Mouse (Mus musculus) heart, embryonic 15.5 days (tissue): Measurements from ENCODE around the gene Gse1. TPM values are rescaled to one million over a fixed set of nuclear protein-coding genes. Genes with fewer than 3 reads are reported as not detected.
A peak's percentile ranks its signal among the peaks of the same experiment; 100 is the strongest.
"Not testable (repeated sequence)": the region's sequence is repeated elsewhere in the genome, so short reads cannot be mapped to it uniquely, and the experiment has no call there.

Experiments used
- ATAC-seq: fragments of 200-750 bp; cut with Nextera tagmentation; replicated peaks from 2 replicates; pipeline ENCODE4 v1.8.0; 2017; ENCODE audit warnings: low read depth, moderate TSS enrichment; ENCODE audit not compliant: insufficient number of reproducible peaks, insufficient read depth, low FRiP score
- H3K27ac ChIP-seq: fragments of 300-500 bp; sonication (generic); 2 replicates; pipeline ENCODE4 v1.5.1; 2015; ENCODE audit warnings: mild to moderate bottlenecking, inconsistent platforms
- H3K27me3 ChIP-seq: fragments of 300-500 bp; sonication (generic); 2 replicates; pipeline ENCODE4 v1.6.1; 2015; ENCODE audit warnings: inconsistent platforms
- H3K36me3 ChIP-seq: fragments of 300-500 bp; sonication (generic); 2 replicates; pipeline ENCODE4 v1.6.1; 2015; ENCODE audit warnings: mild to moderate bottlenecking, inconsistent platforms
- H3K4me1 ChIP-seq: fragments of 300-500 bp; sonication (generic); replicated peaks from 2 replicates; pipeline ENCODE4 v1.6.1; 2015; ENCODE audit warnings: inconsistent platforms
- H3K4me2 ChIP-seq: fragments of 300-500 bp; sonication (generic); 2 replicates; pipeline ENCODE4 v1.6.1; 2015; ENCODE audit warnings: inconsistent platforms, mild to moderate bottlenecking, moderate library complexity
- H3K4me3 ChIP-seq: fragments of 300-500 bp; sonication (generic); 2 replicates; pipeline ENCODE4 v1.5.1; 2015; ENCODE audit warnings: mild to moderate bottlenecking, inconsistent platforms
- H3K9ac ChIP-seq: fragments of 300-500 bp; sonication (generic); 2 replicates; pipeline ENCODE4 v1.6.1; 2015; ENCODE audit warnings: mild to moderate bottlenecking, inconsistent platforms
- H3K9me3 ChIP-seq: fragments of 300-500 bp; sonication (generic); replicated peaks from 2 replicates; pipeline ENCODE4 v1.6.1; 2016; ENCODE audit warnings: inconsistent platforms
- WGBS: fragments of 180-500 bp; shearing (Covaris S2); methylation state at CpG from one replicate; pipeline ENCODE4 v1.1.7; 2015; ENCODE audit warnings: mixed read lengths; 5-methylcytosine and 5-hydroxymethylcytosine counted together
- polyA plus RNA-seq: library from polyadenylated mRNA; unstranded; fragments of >200 nt; fragmentation: Nextera tagmentation; extraction: Ambion mirVana; gene quantifications from 2 replicates; pipeline ENCODE4 v1.2.1, GENCODE M21; 2015

Gse1 gene
- polyA plus RNA-seq, 1 experiment from 2014 or later: 8.9 TPM

GRCm38 (mm10) chr8:120356067-120356466, 127.8 kb downstream of the Gse1 start:
- Histone ChIP-seq H3K36me3 (no peaks in the 10 kb centered on the region), H3K27ac (no peak overlapping the region), H3K4me3 (no peak overlapping the region), H3K9ac (no peak overlapping the region), H3K27me3 (peaks cover 4% of the 10 kb centered on the region; the same call in 1 of the 2 replicates), H3K4me2 (no peak overlapping the region), H3K9me3 (no peaks in the 10 kb centered on the region), H3K4me1 (peaks cover 7% of the 10 kb centered on the region)
- WGBS: 83% methylated on average over 9 of the region's 9 CpGs
- no peak for ATAC-seq

DNA sequence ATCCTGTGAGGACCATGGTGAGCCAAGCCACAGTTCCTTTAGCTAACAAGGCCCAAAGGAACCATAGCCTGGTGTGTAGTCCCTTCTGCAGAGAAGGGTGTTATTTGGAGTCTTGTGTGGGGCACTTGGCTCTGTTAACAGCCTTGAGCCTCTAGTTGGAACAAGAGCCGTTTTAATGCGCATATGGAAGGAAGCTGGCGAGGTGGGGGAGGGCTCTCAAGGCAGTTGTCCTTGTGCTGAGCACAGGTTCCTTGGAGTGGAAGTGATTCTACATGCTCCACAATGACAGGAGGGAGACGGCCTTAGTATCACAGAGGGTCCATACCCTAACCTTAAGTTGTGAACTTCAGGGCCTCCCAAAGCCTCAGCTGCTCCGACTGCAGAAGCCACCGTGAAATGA, 129.2 kb downstream of the Gse1 start:
- Histone ChIP-seq H3K4me3 (no peak overlapping the region), H3K9me3 (no peaks in the 10 kb centered on the region), H3K27me3 (peaks cover 4% of the 10 kb centered on the region; the same call in 1 of the 2 replicates), H3K4me1 (peaks cover 6% of the 10 kb centered on the region), H3K9ac (no peak overlapping the region), H3K27ac (no peak overlapping the region), H3K36me3 (no peaks in the 10 kb centered on the region), H3K4me2 (no peak overlapping the region)
- no peak for ATAC-seq
- WGBS: 85% methylated on average over 6 of the region's 6 CpGs

- H3K9ac ChIP-seq: no peak overlapping the region
- WGBS: 67% methylated on average over 8 of the region's 8 CpGs
- H3K4me3 ChIP-seq: no peak overlapping the region
- 0 out of 2 replicates have a peak, but pooled peaks cover 3% of the 10 kb centered on the region for H3K27me3 ChIP-seq
- H3K9me3 ChIP-seq: no peaks in the 10 kb centered on the region
- no peaks in the 10 kb centered on the region for H3K36me3 ChIP-seq
- no peak overlapping the region for H3K27ac ChIP-seq
- no peak; the same call in 1 of the 2 replicates for ATAC-seq
- peaks cover 36% of the 10 kb centered on the region for H3K4me1 ChIP-seq
- no peak overlapping the region for H3K4me2 ChIP-seq
Measured at GRCm38 (mm10) chr8:120361301-120361700, 133.0 kb downstream of the Gse1 start.

GRCm38 (mm10) chr8:120363552-120364071, 135.4 kb downstream of the Gse1 start:
- H3K4me1 ChIP-seq: peaks cover 50% of the 10 kb centered on the region

DNA sequence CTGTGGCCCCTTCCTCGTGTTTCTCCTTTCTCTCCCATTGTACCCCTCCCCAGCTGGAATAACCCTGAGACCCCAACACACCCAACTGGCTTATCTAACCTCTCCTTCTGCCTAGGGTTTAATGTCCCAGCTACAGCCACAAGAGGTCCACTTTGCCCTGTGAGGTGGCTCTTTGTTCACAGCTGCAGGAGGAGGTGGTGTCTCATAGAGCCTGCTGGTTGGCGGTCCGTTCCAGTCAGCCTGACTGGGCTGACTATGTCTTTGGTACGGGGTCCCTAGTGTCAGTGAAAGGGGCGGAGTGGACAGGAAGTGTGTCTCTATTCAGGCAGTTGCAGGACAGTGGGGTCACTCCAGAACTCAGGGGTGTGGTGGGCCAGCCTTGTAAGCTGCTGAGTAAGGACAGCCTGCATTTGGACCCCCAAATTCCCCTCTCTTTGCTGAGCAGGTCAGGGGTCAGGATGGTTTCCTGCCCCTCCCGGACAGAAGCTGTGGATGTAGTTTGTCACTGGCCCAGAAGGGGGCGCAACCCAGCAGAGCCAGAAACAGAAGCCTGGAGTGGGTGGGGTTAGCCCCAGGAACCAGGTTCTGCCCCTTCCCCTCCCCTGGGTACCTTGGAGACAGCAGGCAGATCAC, 136.0 kb downstream of the Gse1 start:
- H3K4me1 ChIP-seq: peaks cover 56% of the 10 kb centered on the region
- no peak overlapping the region for H3K4me3 ChIP-seq
- H3K9me3 ChIP-seq: no peaks in the 10 kb centered on the region
- 44% methylated on average over 7 of the region's 7 CpGs for WGBS
- H3K4me2 ChIP-seq: no peak overlapping the region
- peak overlapping the region; percentile 68 for H3K27ac ChIP-seq
- no peak overlapping the region for H3K9ac ChIP-seq
- no peaks in the 10 kb centered on the region for H3K36me3 ChIP-seq
- ATAC-seq: no peak
- H3K27me3 ChIP-seq: 0 out of 2 replicates have a peak, but pooled peaks cover 5% of the 10 kb centered on the region

More at GRCm38 (mm10) chr8:120363552-120364071, 135.4 kb downstream of the Gse1 start:
- 0 out of 2 replicates have a peak, but pooled peaks have one; percentile 12 for ATAC-seq
- H3K4me2 ChIP-seq: no peak overlapping the region
- no peaks in the 10 kb centered on the region for H3K36me3 ChIP-seq
- H3K9ac ChIP-seq: no peak overlapping the region
- no peaks in the 10 kb centered on the region for H3K9me3 ChIP-seq
- H3K4me3 ChIP-seq: no peak overlapping the region
- WGBS: 44% methylated on average over 10 of the region's 10 CpGs
- H3K27me3 ChIP-seq: 0 out of 2 replicates have a peak, but pooled peaks cover 5% of the 10 kb centered on the region
- peak overlapping the region; percentile 68 for H3K27ac ChIP-seq

GRCm38 (mm10) chr8:120366840-120367239, 138.6 kb downstream of the Gse1 start:
- peaks cover 75% of the 10 kb centered on the region for H3K4me1 ChIP-seq

DNA sequence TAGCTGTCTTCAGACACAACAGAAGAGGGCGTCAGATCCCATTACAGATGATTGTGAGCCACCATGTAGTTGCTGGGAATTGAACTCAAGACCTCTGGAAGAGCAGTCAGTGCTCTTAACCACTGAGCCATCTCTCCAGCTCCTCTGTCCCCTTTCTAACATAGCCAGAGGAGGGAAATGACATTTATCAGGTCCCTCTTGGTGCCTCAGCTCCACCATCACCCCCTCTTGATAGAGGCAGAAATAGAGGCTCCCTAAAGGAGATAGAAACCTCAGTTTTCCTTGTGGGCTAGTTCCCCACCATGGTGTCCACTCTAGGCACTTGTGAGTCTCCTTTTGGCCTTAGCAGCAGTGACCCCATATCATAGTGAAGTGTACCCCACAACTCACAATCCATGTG, 139.9 kb downstream of the Gse1 start:
- not testable (repeated sequence) for ATAC-seq, H3K4me3 ChIP-seq, H3K9me3 ChIP-seq, H3K4me2 ChIP-seq, H3K36me3 ChIP-seq, H3K27me3 ChIP-seq
- 71% methylated on average over 1 of the region's 1 CpGs for WGBS
- peak overlapping the region; percentile 10; the same call in 1 of the 2 replicates for H3K9ac ChIP-seq
- peaks cover 88% of the 10 kb centered on the region for H3K4me1 ChIP-seq
- peak overlapping the region; percentile 88 for H3K27ac ChIP-seq

More at GRCm38 (mm10) chr8:120366840-120367239, 138.6 kb downstream of the Gse1 start:
- H3K36me3 ChIP-seq: no peaks in the 10 kb centered on the region
- no peak overlapping the region for H3K4me3 ChIP-seq
- 0 out of 2 replicates have a peak, but pooled peaks cover 5% of the 10 kb centered on the region for H3K27me3 ChIP-seq
- no peak overlapping the region for H3K9ac ChIP-seq
- 87% methylated on average over 6 of the region's 6 CpGs for WGBS
- H3K4me2 ChIP-seq: no peak overlapping the region
- H3K9me3 ChIP-seq: no peaks in the 10 kb centered on the region
- no peak overlapping the region for H3K27ac ChIP-seq
- no peak for ATAC-seq

DNA sequence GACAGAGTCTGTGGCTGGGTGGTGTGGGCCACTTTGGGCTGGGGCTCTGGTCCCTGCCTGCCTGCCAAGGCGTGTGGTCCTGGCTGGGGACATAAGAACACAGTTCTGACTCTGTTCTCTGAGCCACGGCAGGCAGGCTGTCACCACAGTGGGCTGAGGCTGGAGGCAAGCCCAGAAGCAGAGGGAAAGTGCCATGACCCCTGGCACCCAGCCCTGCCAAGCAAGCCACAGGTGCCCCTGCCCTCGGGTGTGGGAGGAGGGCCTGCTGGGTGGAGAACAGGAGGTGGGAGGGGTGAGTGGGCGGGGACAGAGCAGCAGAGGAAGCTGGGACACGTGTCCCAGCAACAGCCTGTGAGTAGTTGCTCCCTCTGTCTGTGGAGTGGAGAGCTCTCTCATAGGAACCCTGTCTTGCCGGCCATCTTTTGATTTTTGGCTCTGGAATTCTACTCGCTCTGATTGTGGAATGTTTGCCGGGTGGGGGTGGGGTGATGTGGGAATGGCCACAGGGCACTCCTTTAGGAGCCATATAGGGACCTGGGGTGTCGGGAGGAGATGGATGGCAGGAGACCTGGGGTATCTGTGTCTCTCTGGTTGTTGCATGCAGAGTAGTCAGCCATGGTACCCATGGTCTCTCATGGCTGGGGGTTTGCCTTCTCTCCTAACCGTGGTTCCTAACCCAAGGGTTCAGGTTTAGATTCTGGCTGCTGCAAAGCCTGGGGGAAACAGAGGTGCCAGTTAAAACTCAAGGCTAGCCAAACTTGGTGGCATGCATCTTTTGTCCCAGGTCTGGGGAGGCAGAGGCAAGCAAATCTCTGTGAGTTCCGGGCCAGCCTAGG, 140.8 kb downstream of the Gse1 start:
- no peak overlapping the region; the same call in 1 of the 2 replicates for H3K4me3 ChIP-seq
- H3K27ac ChIP-seq: peak overlapping the region; percentile 88
- 0 out of 2 replicates have a peak, but pooled peaks cover 5% of the 10 kb centered on the region for H3K27me3 ChIP-seq
- peak; percentile 77 for ATAC-seq
- peaks cover 88% of the 10 kb centered on the region for H3K4me1 ChIP-seq
- H3K36me3 ChIP-seq: no peaks in the 10 kb centered on the region
- 18% methylated on average over 11 of the region's 11 CpGs for WGBS
- H3K9me3 ChIP-seq: no peaks in the 10 kb centered on the region
- peak overlapping the region; percentile 10; the same call in 1 of the 2 replicates for H3K9ac ChIP-seq
- H3K4me2 ChIP-seq: peak overlapping the region; percentile 49

- Histone ChIP-seq H3K27me3 (0 out of 2 replicates have a peak, but pooled peaks cover 5% of the 10 kb centered on the region), H3K4me3 (no peak overlapping the region), H3K4me1 (peaks cover 88% of the 10 kb centered on the region), H3K9me3 (no peaks in the 10 kb centered on the region), H3K4me2 (no peak overlapping the region; the same call in 1 of the 2 replicates), H3K36me3 (no peaks in the 10 kb centered on the region), H3K9ac (0 out of 2 replicates have a peak overlapping the region, but pooled peaks have one; percentile 22), H3K27ac (peak overlapping the region; percentile 88)
- ATAC-seq: no peak
- 32% methylated on average over 7 of the region's 7 CpGs for WGBS
Measured at GRCm38 (mm10) chr8:120369956-120370355, 141.7 kb downstream of the Gse1 start.

DNA sequence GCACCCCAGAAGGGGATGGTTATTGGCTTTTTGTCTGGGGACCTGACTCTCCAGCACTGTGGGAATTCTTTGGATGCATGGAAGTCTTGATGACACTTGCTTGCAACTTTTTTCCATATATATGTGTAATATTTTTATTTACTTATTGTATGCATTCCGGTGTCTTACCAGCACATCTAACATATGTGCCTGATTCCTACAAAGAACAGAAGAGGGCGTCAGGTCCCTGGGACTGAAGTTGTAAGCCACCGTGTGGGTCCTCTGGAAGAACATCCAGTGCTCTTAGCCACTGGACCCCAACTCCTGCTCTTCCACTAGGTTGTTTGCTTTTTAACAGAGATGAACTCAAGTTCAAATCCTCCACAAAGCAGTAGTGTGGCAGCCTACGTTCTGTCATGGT, 142.2 kb downstream of the Gse1 start:
- Histone ChIP-seq H3K4me1 (peaks cover 88% of the 10 kb centered on the region), H3K36me3 (no peaks in the 10 kb centered on the region), H3K9ac (0 out of 2 replicates have a peak overlapping the region, but pooled peaks have one; percentile 22), H3K4me2 (no peak overlapping the region), H3K27me3 (0 out of 2 replicates have a peak, but pooled peaks cover 5% of the 10 kb centered on the region), H3K27ac (peak overlapping the region; percentile 88), H3K9me3 (no peaks in the 10 kb centered on the region), H3K4me3 (no peak overlapping the region)
- WGBS: 62% methylated on average over 4 of the region's 4 CpGs
- no peak for ATAC-seq

- Histone ChIP-seq H3K4me2 (0 out of 2 replicates have a peak overlapping the region, but pooled peaks have one; percentile 18), H3K4me1 (peaks cover 87% of the 10 kb centered on the region), H3K36me3 (no peaks in the 10 kb centered on the region), H3K27me3 (0 out of 2 replicates have a peak, but pooled peaks cover 2% of the 10 kb centered on the region), H3K27ac (peak overlapping the region; percentile 88), H3K9ac (no peak overlapping the region), H3K9me3 (no peaks in the 10 kb centered on the region), H3K4me3 (no peak overlapping the region)
- ATAC-seq: no peak
- WGBS: 53% methylated on average over 5 of the region's 5 CpGs
Measured at GRCm38 (mm10) chr8:120371146-120371545, 142.9 kb downstream of the Gse1 start.
